Mouse (Mus musculus) hindbrain, postnatal 0 days (tissue): ENCODE results near the gene Fcrl1. TPM values are rescaled to one million over a fixed set of nuclear protein-coding genes. Genes with fewer than 3 reads are reported as not detected.
"Not testable (repeated sequence)": the region's sequence is repeated elsewhere in the genome, so short reads cannot be mapped to it uniquely, and the experiment has no call there.

Source experiments
- ATAC-seq: fragments of 200-750 bp; cut with Nextera tagmentation; 2 replicates; pipeline ENCODE4 v1.8.0; 2017; ENCODE audit warnings: mild to moderate bottlenecking, moderate TSS enrichment, moderate library complexity
- DNase-seq: peaks from one replicate; pipeline ENCODE4 v3.0.0-alpha.2; 2015; ENCODE audit warnings: low spot score
- H3K27ac ChIP-seq: fragments of 300-500 bp; sonication (generic); 2 replicates; pipeline ENCODE4 v1.5.1; 2014; ENCODE audit warnings: mild to moderate bottlenecking
- H3K27me3 ChIP-seq: fragments of 300-500 bp; sonication (generic); 2 replicates; pipeline ENCODE4 v1.6.1; 2014; ENCODE audit warnings: low read length, mixed read lengths; ENCODE audit not compliant: insufficient read depth
- H3K36me3 ChIP-seq: fragments of 300-500 bp; sonication (generic); 2 replicates; pipeline ENCODE4 v1.6.1; 2014; ENCODE audit warnings: low read length, mixed read lengths; ENCODE audit not compliant: insufficient read depth
- H3K4me1 ChIP-seq: fragments of 300-500 bp; sonication (generic); 2 replicates; pipeline ENCODE4 v1.6.1; 2014; ENCODE audit warnings: antibody characterized with exemption, low read length, mixed read lengths; ENCODE audit not compliant: insufficient read depth
- H3K4me2 ChIP-seq: fragments of 300-500 bp; sonication (generic); 2 replicates; pipeline ENCODE4 v1.6.1; 2014; ENCODE audit warnings: low read depth, mild to moderate bottlenecking, low read length, moderate library complexity, mixed read lengths
- H3K4me3 ChIP-seq: fragments of 300-500 bp; sonication (generic); 2 replicates; pipeline ENCODE4 v1.5.1; 2014; ENCODE audit warnings: low read length
- H3K9ac ChIP-seq: fragments of 300-500 bp; sonication (generic); replicated peaks from 2 replicates; pipeline ENCODE4 v1.6.1; 2014; ENCODE audit warnings: mild to moderate bottlenecking, low read length, moderate library complexity, mixed read lengths
- H3K9me3 ChIP-seq: fragments of 300-500 bp; sonication (generic); 2 replicates; pipeline ENCODE4 v1.6.1; 2016; ENCODE audit warnings: low read length, mixed read lengths
- CTCF ChIP-seq: IDR thresholded peaks from 2 replicates; pipeline ENCODE4 v1.5.1; 2016; ENCODE audit warnings: antibody characterized with exemption, control low read depth, low read depth
- WGBS: fragments of 180-500 bp; shearing (Covaris S2); extraction: QIAGEN DNeasy Blood & Tissue Kit; methylation state at CpG from one replicate; pipeline ENCODE4 v1.1.7; 2014; 5-methylcytosine and 5-hydroxymethylcytosine counted together
- polyA plus RNA-seq: library from polyadenylated mRNA; unstranded; fragments of >200 nt; fragmentation: Nextera tagmentation; extraction: Ambion mirVana; gene quantifications from 2 replicates; pipeline ENCODE4 v1.2.1, GENCODE M21; 2015
- total RNA-seq: library from RNA; depleted of rRNA; stranded (reverse); fragments of >200 nt; gene quantifications from 2 replicates; pipeline ENCODE4 v1.2.3, GENCODE M21; 2014; rRNA removed

Fcrl1 gene
- total RNA-seq (0.05 TPM in 1 of 2 replicates, not detected in the other), polyA plus RNA-seq (0.23 TPM in 1 of 2 replicates, not detected in the other)

DNA sequence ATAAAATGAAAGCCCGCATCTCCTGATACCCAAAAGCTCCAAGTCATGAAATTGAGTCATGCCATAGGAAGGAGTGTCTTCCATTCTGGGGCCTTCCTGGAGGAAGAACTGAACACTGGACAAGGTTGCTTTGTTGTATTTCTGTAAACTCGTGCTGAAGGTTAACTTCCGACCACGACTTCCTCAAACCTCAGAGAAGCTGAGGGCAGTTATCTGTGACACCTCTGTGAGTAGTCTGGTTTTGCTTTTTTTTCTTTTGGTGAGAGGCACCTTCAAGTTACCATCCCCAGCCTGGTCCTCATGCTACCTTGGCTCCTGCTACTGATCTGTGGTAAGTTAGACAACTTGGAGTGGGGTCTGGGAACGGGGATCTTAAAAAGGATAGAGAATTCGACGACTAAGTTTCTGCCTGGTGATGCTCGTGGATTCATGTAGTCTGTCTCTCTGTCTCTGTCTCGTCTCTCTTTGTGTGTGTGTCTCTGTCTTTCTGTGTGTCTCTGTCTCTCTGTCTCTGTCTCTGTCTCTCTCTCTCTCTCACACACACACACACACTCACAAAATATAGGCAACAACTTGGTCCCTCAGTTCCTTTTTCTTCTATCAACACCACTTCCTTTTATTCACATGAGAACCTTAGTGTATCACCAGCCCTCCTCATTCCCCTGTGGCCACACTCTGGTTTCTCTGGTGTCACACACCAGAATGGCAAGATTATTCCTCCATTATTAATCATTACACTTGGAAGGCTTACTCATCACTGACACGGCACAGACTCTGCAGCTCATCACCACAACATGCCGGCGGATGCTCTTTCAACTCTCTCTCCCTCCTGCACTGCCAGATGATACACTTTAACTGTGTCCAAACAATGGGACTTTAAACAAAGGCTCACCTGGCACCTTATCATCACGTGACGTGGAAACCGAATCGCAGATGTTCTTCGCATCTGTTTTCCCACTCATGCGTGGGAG is at the start of gene Fcrl1:
Gene Fcrl1 (plus strand): TSS at position 193 of the 971 bp plus-strand sequence.
- ATAC-seq (no peak), DNase-seq (no peak)
- Histone ChIP-seq H3K27me3 (no peaks in the 10 kb centered on the region), H3K27ac (no peak within 1 kb of the TSS), H3K9me3 (no peaks in the 10 kb centered on the region), H3K4me3 (no peak within 1 kb of the TSS), H3K9ac (no peak within 1 kb of the TSS), H3K4me1 (no peaks in the 10 kb centered on the region), H3K36me3 (no peaks in the 10 kb centered on the region), H3K4me2 (no peak within 1 kb of the TSS)
- 84% methylated on average over 18 of the region's 18 CpGs for WGBS
- TF ChIP-seq CTCF: no peak

DNA sequence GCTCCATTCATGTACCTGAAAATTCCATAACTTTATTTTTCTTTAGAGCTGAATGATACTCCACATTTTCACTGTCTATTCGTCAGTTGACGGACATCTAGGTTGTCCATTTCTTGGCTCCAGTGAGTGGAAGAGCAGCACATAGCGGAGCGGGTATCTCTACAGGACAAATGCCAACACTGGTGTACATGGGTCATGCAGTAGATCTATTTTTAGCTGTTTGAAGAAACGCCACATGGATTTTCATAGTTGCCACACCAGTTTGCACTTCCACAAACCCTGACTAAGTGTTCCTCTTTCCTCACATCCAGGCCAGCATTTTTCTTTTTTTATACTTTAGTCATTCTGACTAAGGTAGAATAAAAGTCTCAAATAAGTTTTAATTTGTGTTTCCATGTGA is 38.3 kb upstream of the Fcrl1 start:
- TF ChIP-seq CTCF: no peak
- no peak for ATAC-seq
- Histone ChIP-seq H3K4me2 (no peak overlapping the region), H3K9me3 (no peaks in the 10 kb centered on the region), H3K27ac (no peak overlapping the region), H3K4me3 (no peak overlapping the region), H3K27me3 (no peaks in the 10 kb centered on the region), H3K9ac (no peak overlapping the region), H3K4me1 (no peaks in the 10 kb centered on the region), H3K36me3 (no peaks in the 10 kb centered on the region)
- no peak for DNase-seq
- 89% methylated on average over 5 of the region's 5 CpGs for WGBS

- not testable (repeated sequence) for H3K4me2 ChIP-seq, H3K36me3 ChIP-seq, H3K9me3 ChIP-seq, H3K27ac ChIP-seq, H3K27me3 ChIP-seq, DNase-seq, H3K4me1 ChIP-seq, H3K9ac ChIP-seq, ATAC-seq, H3K4me3 ChIP-seq
- 83% methylated on average over 2 of the region's 2 CpGs for WGBS
Measured at GRCm38 (mm10) chr3:87350992-87351391, 25.2 kb upstream of the Fcrl1 start.

DNA sequence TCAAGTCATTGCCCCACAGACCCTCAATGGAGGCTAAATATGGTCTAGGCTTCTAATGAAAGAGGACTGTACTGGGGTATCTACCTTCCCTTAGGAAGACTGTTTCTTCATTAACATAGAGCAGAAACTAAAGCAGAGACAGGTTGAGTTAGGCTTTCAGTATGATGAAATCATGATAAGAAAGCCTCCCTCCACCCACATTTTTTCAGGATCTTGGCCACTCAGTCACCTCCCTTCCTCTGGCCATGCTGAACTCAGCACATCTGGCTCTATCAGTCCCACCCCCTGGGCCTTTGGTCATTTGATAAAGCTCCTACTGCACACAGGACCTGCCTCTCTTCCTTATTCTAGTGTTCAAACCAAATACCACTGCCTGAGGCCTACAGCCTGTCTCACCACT is 18.6 kb upstream of the Fcrl1 start, which contains the start of gene Cd5l:
Gene Cd5l (plus strand): TSS at position 301 of the 400 bp plus-strand sequence.
- Histone ChIP-seq H3K9ac (no peak within 1 kb of the TSS), H3K4me3 (no peak within 1 kb of the TSS), H3K4me2 (no peak within 1 kb of the TSS), H3K4me1 (no peaks in the 10 kb centered on the region), H3K27ac (no peak within 1 kb of the TSS), H3K9me3 (no peaks in the 10 kb centered on the region), H3K36me3 (no peaks in the 10 kb centered on the region), H3K27me3 (no peaks in the 10 kb centered on the region)
- DNase-seq (no peak), ATAC-seq (no peak)
- TF ChIP-seq CTCF: no peak

DNA sequence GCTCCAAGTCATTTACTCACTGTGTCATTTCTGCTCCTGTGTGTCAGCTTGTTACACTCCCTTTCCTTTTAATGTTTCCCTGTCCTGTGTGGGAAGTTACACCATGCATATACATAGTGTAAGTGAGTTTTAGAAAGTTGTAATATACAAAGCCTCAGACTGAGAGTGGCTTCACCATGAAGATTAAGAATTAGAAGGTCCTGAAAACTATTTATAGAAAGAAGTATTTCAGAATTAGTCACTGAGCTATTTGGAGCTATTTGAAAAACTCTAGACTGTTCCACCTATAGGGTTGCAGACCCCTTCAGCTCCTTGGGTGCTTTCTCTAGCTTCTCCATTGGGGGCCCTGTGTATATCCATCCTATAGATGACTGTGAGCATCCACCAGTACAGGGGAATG is 17.0 kb upstream of the Fcrl1 start:
- Histone ChIP-seq H3K36me3 (no peaks in the 10 kb centered on the region), H3K9me3 (no peaks in the 10 kb centered on the region), H3K4me3 (no peak overlapping the region), H3K27me3 (no peaks in the 10 kb centered on the region), H3K4me1 (no peaks in the 10 kb centered on the region), H3K27ac (no peak overlapping the region), H3K4me2 (no peak overlapping the region), H3K9ac (no peak overlapping the region)
- DNase-seq: no peak
- no peak for TF ChIP-seq CTCF
- no peak for ATAC-seq

- Histone ChIP-seq H3K27ac (no peak overlapping the region), H3K9me3 (no peaks in the 10 kb centered on the region), H3K4me1 (no peaks in the 10 kb centered on the region), H3K4me2 (no peak overlapping the region), H3K9ac (no peak overlapping the region), H3K36me3 (no peaks in the 10 kb centered on the region), H3K4me3 (no peak overlapping the region), H3K27me3 (no peaks in the 10 kb centered on the region)
- ATAC-seq: no peak
- TF ChIP-seq CTCF: no peak
- no peak for DNase-seq
- 81% methylated on average over 6 of the region's 6 CpGs for WGBS
Measured at GRCm38 (mm10) chr3:87360466-87360865, 15.7 kb upstream of the Fcrl1 start.

DNA sequence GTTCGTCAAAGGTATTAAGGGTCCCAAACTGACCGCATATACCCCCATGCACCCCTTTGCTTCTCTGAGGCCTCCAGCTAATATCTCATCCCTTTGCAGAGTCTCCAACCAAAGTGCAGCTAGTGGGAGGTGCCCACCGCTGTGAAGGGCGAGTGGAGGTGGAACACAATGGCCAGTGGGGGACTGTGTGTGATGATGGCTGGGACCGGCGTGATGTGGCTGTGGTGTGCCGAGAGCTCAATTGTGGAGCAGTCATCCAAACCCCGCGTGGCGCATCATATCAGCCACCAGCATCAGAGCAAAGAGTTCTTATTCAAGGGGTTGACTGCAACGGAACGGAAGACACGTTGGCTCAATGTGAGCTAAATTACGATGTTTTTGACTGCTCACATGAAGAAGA is 10.5 kb upstream of the Fcrl1 start:
- 89% methylated on average over 14 of the region's 14 CpGs for WGBS
- ATAC-seq: no peak
- no peak overlapping the region for H3K9ac ChIP-seq
- H3K36me3 ChIP-seq: no peaks in the 10 kb centered on the region
- no peak overlapping the region for H3K4me3 ChIP-seq
- H3K4me2 ChIP-seq: no peak overlapping the region
- H3K4me1 ChIP-seq: no peaks in the 10 kb centered on the region
- H3K27ac ChIP-seq: no peak overlapping the region
- no peaks in the 10 kb centered on the region for H3K27me3 ChIP-seq
- no peaks in the 10 kb centered on the region for H3K9me3 ChIP-seq
- TF ChIP-seq CTCF: no peak
- DNase-seq: no peak
